Mouse (Mus musculus) liver, adult 2 months (tissue): ENCODE results near the gene Got1.

Source experiments
- CTCF ChIP-seq: fragments of 200-500 bp; IDR thresholded peaks from 2 replicates; pipeline ENCODE4 v1.5.1; 2011; ENCODE audit warnings: low read depth, low read length, control low read depth
- POLR2A ChIP-seq: fragments of 200-500 bp; IDR thresholded peaks from 2 replicates; pipeline ENCODE4 v1.6.1; 2011; ENCODE audit warnings: low read length, control low read depth; ENCODE audit not compliant: insufficient read depth; ENCODE audit errors: extremely low read depth

DNA sequence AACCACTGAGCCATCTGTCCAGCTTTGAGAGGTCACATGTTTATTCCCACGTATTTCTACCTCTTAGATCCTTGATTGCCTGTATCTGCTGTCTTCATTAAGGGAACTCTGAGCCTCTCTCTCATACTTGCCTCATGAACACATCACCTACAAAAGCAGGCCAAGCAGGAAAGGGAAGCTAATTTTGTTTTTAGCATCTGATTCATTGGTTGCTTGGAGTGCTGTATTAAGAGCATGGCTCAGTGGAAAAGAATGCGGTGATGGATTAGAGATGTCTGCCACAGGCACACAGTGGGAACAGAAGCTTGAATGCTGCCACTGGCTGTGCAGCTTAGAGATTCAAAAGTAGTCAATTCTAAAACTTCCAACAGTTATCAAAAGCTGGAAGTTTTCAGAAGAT lies 35.8 kb upstream of the Got1 start:
- TF ChIP-seq CTCF (no peak), POLR2A (no peak)
